9 mouse cellular contexts compared by ENCODE assay signal in genomic region chr7:142437324-142437723, GRCm38 (mm10). TPM values are rescaled to one million over a fixed set of nuclear protein-coding genes. Genes with fewer than 3 reads are reported as not detected.
DNase-seq lines count a peak whose midpoint lies in the region; ATAC-seq and TF ChIP-seq lines count a peak whose summit lies in the region.
"Had no signal": no experiment of that assay in that cellular context is flagged by ENCODE, and none has a peak within 500 bp of the region (broad histone marks: within the 10 kb centered on the region; RNA-seq: fewer than 3 reads in every experiment).

No protein-coding gene starts in this region.

- H3K9ac ChIP-seq in kidney, embryonic 16.5 days (replicated peaks; ENCODE audit: low read length): no peak overlapping the region
- H3K9ac ChIP-seq: hindbrain, embryonic 15.5 days had no signal

- H3ac ChIP-seq in myocyte (ENCODE audit: control insufficient read depth, insufficient read length): no peak overlapping the region

- no peaks in the 10 kb centered on the region for H3K79me2 ChIP-seq in myocyte (ENCODE audit: control insufficient read depth, insufficient read depth)

- H3K9me3 ChIP-seq in kidney, embryonic 16.5 days (ENCODE audit: low read length): no peaks in the 10 kb centered on the region
- H3K9me3 ChIP-seq: hindbrain, embryonic 15.5 days had no signal

- H3K36me3 ChIP-seq in kidney, embryonic 16.5 days (ENCODE audit: insufficient read depth, low read length): no peaks in the 10 kb centered on the region
- H3K36me3 ChIP-seq in myocyte (ENCODE audit: control insufficient read depth, insufficient read depth): no peaks in the 10 kb centered on the region
- H3K36me3 ChIP-seq: hindbrain, embryonic 15.5 days had no signal

- DNase-seq in kidney, adult 11 months: peak; percentile 70
- DNase-seq in NIH3T3 (ENCODE audit: low read depth): peak; percentile 60
- DNase-seq in kidney, adult 9 months: peak; percentile 45
- DNase-seq in frontal cortex, adult 2 months (ENCODE audit: extremely low spot score in 1 of 2, low spot score in 1 of 2): no peak
- DNase-seq in adrenal gland, adult (ENCODE audit: inconsistent age in 2 of 2, low spot score in 1 of 2): no peak

- no peak for ATAC-seq in kidney, embryonic 16.5 days (ENCODE audit: low FRiP score, low TSS enrichment)
- ATAC-seq in frontal cortex, adult (ENCODE audit: low TSS enrichment): no peak

- 73% methylated on average over 5 of the region's 5 CpGs for WGBS in kidney, embryonic 16.5 days

- H3K27ac ChIP-seq in kidney, embryonic 16.5 days (ENCODE audit: low read length): no peak overlapping the region
- H3K27ac ChIP-seq: hindbrain, embryonic 15.5 days had no signal

- peaks cover 32% of the 10 kb centered on the region for H3K4me1 ChIP-seq in kidney, embryonic 16.5 days (ENCODE audit: insufficient read depth, low read length)
- H3K4me1 ChIP-seq: hindbrain, embryonic 15.5 days had no signal

- no peak for TF ChIP-seq POLR2A in myocyte (IDR thresholded peaks at IDR 0.05; ENCODE audit: insufficient read length, low read depth)

- H3K4me2 ChIP-seq in kidney, embryonic 16.5 days (replicated peaks; ENCODE audit: low read depth, low read length): no peak overlapping the region
- H3K4me2 ChIP-seq in myocyte (ENCODE audit: low read depth): no peak overlapping the region
- H3K4me2 ChIP-seq: hindbrain, embryonic 15.5 days had no signal

- no peak overlapping the region for H3K4me3 ChIP-seq in kidney, embryonic 16.5 days (ENCODE audit: low read length)
- no peak overlapping the region for H3K4me3 ChIP-seq in myocyte
- H3K4me3 ChIP-seq: hindbrain, embryonic 15.5 days had no signal

- H3K27me3 ChIP-seq in kidney, embryonic 16.5 days (ENCODE audit: insufficient read depth, low read length): no peaks in the 10 kb centered on the region
- no peaks in the 10 kb centered on the region for H3K27me3 ChIP-seq in myocyte (ENCODE audit: control insufficient read depth, insufficient read depth, insufficient read length)
- H3K27me3 ChIP-seq: hindbrain, embryonic 15.5 days had no signal

TF ChIP-seq in myocyte, 11 proteins besides CTCF, POLR2A, EP300 and RAD21:
- TF ChIP-seq MYOG (IDR thresholded peaks at IDR 0.05; ENCODE audit: control insufficient read depth in 1 of 3, insufficient read depth in 1 of 3, insufficient read length in 2 of 3, low read depth in 2 of 3): peak in 2 of 3 experiments; percentile 64 to 66
- TF ChIP-seq TCF12 (IDR thresholded peaks at IDR 0.05; ENCODE audit: insufficient read depth, poor library complexity, severe bottlenecking): no peak
- no peak for TF ChIP-seq CEBPB (IDR thresholded peaks at IDR 0.05; ENCODE audit: insufficient read depth, poor library complexity, severe bottlenecking)
- no peak for TF ChIP-seq REST (IDR thresholded peaks at IDR 0.05; ENCODE audit: insufficient read depth, insufficient read length)
- TF ChIP-seq SRF (IDR thresholded peaks at IDR 0.05; ENCODE audit: control insufficient read depth, insufficient read length, low read depth): no peak
- no peak for TF ChIP-seq USF1 (IDR thresholded peaks at IDR 0.05; ENCODE audit: low read depth)
- no peak for TF ChIP-seq POLR2AphosphoS2 (IDR thresholded peaks at IDR 0.05; ENCODE audit: insufficient read length, low read depth)
- peak in 2 of 3 experiments; percentile 29 to 79 for TF ChIP-seq MYOD1 (IDR thresholded peaks at IDR 0.05; ENCODE audit: control insufficient read depth in 1 of 3, insufficient read length in 2 of 3, low read depth in 2 of 3)
- no peak for TF ChIP-seq MAX (IDR thresholded peaks at IDR 0.05; ENCODE audit: low read depth)
- no peak for TF ChIP-seq E2F4 (IDR thresholded peaks at IDR 0.05; ENCODE audit: insufficient read depth)
- no peak for TF ChIP-seq TCF3 (IDR thresholded peaks at IDR 0.05; ENCODE audit: insufficient read length, low read depth)

RNA-seq across cellular contexts. Expression of gene Syt8, which starts 2.7 kb away (rescaled TPM):
- polyA plus RNA-seq in kidney, embryonic 16.5 days (2015; fragmentation: Nextera tagmentation; extraction: Ambion mirVana): 2.3 and 4.0 TPM in 2 replicates
- 14.5 TPM for polyA plus RNA-seq in myocyte (2012; fragmentation: generic; extraction: Trizol)
- not detected in 2 replicates for polyA plus RNA-seq in frontal cortex, adult 2 months (2012; rRNA removed)
- polyA plus RNA-seq: hindbrain, embryonic 15.5 days had no signal

RNA-seq across cellular contexts. Expression of gene Tnni2, which starts 4.3 kb away (rescaled TPM):
- 11.9 and 12.0 TPM in 2 replicates for polyA plus RNA-seq in kidney, embryonic 16.5 days (2015; fragmentation: Nextera tagmentation; extraction: Ambion mirVana)
- 3,238 TPM for polyA plus RNA-seq in myocyte (2012; fragmentation: generic; extraction: Trizol)
- polyA plus RNA-seq in frontal cortex, adult 2 months (2012; rRNA removed): 1.7 and 2.0 TPM in 2 replicates

RNA-seq across cellular contexts. Expression of gene Lsp1, which starts 23.3 kb away (rescaled TPM):
- 141 and 156 TPM in 2 replicates for polyA plus RNA-seq in kidney, embryonic 16.5 days (2015; fragmentation: Nextera tagmentation; extraction: Ambion mirVana)
- polyA plus RNA-seq in myocyte (2012; fragmentation: generic; extraction: Trizol): 298 TPM
- 11.0 and 11.2 TPM in 2 replicates for polyA plus RNA-seq in frontal cortex, adult 2 months (2012; rRNA removed)

RNA-seq across cellular contexts. Expression of gene Ctsd, which starts 49.5 kb away (rescaled TPM):
- polyA plus RNA-seq in kidney, embryonic 16.5 days (2015; fragmentation: Nextera tagmentation; extraction: Ambion mirVana): 398 and 453 TPM in 2 replicates
- 887 TPM for polyA plus RNA-seq in myocyte (2012; fragmentation: generic; extraction: Trizol)
- polyA plus RNA-seq in frontal cortex, adult 2 months (2012; rRNA removed): 383 and 391 TPM in 2 replicates

RNA-seq across cellular contexts. Expression of gene Gm49369, which starts 54.9 kb away (rescaled TPM):
- 4.4 TPM in 1 of 2 replicates, not detected in the other for polyA plus RNA-seq in kidney, embryonic 16.5 days (2015; fragmentation: Nextera tagmentation; extraction: Ambion mirVana)
- polyA plus RNA-seq in myocyte (2012; fragmentation: generic; extraction: Trizol): 0.31 TPM
- 0.17 and 0.40 TPM in 2 replicates for polyA plus RNA-seq in frontal cortex, adult 2 months (2012; rRNA removed)

Comparison
In these comparisons a context has a peak if more than half of its experiments do, and no peak if none do; other contexts are left out.
1. DNase-seq: peak in kidney, adult 11 months (single experiment), NIH3T3 (single experiment) and kidney, adult 9 months (single experiment); none in frontal cortex, adult 2 months (0 of 2) and adrenal gland, adult (0 of 2).
2. RNA of gene Tnni2, which starts 4.3 kb away (polyA plus RNA-seq): 3,238 TPM in myocyte (single experiment); 11.9 to 12.0 TPM in kidney, embryonic 16.5 days and 1.7 to 2.0 TPM in frontal cortex, adult 2 months; every median in the first group is over 100 times any median in the second.
3. RNA of gene Lsp1, which starts 23.3 kb away (polyA plus RNA-seq): 298 TPM in myocyte (single experiment) and 141 to 156 TPM in kidney, embryonic 16.5 days; 11.0 to 11.2 TPM in frontal cortex, adult 2 months; every median in the first group is over 10 times any median in the second.